Mouse (Mus musculus) frontal cortex, postnatal 14 days (tissue): ENCODE results near the gene Ift81.
A peak's percentile ranks its signal among the peaks of the same experiment; 100 is the strongest.

Source experiments
- DNase-seq, 2 experiments: peaks; one replicate each; pipeline ENCODE4 v3.0.0; 2022; ENCODE audit warnings: low spot score in 2 of 2

Ift81 gene

GRCm38 (mm10) chr5:122516029-122516730 is 98.1 kb downstream of the Ift81 start:
- DNase-seq, result no peak

- no peak for DNase-seq
Measured at GRCm38 (mm10) chr5:122514127-122514521, 100.2 kb downstream of the Ift81 start.

DNA sequence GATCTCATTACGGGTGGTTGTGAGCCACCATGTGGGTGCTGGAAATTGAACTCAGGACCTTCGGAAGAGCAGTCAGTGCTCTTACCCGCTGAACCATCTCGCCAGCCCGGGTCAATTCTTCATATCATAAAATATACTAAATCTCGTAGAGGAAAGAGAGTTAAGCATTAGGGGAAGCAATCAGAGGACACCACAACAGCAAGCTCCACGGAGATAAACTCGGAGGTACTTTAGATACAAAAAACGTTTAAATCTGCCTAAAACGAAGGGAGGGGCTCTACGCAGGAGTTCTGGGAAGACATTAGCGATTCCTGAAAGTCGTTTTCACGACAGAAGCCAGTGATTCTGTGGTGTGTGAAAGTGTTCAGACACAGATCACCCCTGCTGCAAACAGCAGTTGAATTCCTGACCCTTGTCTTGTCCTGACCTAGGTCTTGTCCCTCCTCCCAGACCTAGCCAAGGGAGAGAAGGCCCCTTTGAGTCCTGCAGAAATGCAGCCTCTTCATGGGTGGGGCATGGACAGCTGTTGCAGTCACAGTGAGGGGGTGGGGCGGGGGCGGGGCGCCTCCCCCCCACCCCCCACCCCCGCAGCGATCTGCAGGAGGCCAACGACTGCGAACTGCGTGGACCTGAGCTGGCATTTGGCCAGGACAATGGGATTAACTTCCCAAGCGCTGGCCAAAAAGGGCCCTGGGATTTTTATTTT is 100.7 kb downstream of the Ift81 start:
- no peak for DNase-seq

DNA sequence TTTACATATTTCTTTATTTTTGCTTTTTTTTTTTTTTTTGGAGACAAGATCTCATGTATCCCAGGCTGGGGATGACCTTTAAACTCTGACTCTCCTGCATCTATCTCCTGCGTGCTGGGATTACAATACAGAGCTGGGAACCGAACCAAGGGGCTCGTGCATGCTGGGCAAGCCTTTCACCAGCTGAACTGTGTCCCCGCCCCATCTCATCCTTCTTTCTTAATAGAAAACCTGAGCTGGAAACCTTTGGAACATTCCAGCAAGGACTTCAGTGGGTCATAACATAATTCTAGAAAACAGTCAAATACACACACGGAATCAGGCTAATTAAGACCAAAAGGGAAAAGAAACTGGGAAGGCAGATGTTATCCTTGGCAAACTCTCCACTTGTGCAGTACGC is 102.3 kb downstream of the Ift81 start:
- DNase-seq, result no peak

GRCm38 (mm10) chr5:122511405-122511804 is 102.9 kb downstream of the Ift81 start:
- DNase-seq, result no peak

GRCm38 (mm10) chr5:122510651-122511157 is 103.6 kb downstream of the Ift81 start:
- no peak for DNase-seq

GRCm38 (mm10) chr5:122509608-122510007 is 104.7 kb downstream of the Ift81 start:
- no peak for DNase-seq

DNA sequence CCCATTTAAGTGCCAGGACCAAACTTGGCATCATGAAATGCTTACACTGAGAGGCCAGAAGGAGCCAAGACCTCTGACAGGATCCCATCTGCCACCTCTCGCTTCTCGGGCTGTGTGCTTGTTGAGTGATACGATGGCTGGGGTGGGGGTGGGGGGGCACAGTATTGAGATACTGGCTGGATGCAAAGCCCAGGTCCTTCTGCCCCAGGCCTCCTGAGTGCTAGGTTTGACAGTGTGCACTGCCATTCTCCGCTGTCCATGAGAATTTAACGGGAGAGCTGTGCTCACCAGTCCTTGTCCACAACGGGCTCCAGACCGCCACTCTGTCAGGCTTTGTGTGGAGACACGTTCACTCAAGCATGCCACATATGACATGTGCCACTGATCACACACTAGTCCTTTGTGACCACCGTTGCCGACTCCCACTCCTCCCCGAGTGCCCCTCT is 105.4 kb downstream of the Ift81 start:
- DNase-seq, result no peak

DNA sequence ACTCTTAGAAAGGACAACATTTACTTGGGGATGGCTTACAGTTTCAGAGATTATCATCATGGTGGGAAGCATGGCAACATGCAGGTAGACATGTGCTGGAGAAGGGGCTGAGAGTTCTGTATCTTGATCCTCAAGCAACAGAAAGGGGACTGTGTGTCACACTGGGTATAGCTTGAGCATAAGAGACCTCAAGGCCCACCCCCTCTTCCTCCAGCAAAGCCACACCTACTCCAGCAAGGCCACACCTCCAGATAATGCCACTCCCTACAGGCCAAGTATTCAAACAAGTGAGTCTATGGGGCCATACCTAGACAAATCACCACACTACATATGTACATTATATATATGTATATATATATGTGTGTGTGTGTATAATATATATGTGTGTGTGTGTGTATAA is 106.9 kb downstream of the Ift81 start:
- DNase-seq, result no peak

DNA sequence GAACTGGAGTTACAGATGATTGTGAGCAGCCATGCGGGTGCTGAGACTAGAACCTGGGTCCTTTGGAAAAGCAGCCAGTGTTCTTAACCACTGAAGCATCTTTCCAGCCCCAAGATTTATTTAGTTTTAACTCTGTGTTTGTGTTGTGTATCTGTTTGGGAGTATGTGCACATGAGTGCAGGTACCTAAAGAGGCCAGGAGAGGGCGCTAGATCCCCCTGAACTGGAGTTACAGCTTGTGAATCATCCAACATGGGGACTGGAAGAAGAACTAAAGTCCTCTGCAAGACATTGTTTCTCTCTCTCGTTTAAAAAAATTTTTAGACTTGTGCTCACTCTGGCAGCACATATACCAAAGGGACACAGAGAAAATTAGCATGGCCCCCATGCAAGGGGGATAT is 107.9 kb downstream of the Ift81 start:
- DNase-seq, result no peak

- DNase-seq, result no peak
Measured at GRCm38 (mm10) chr5:122505554-122505953, 108.8 kb downstream of the Ift81 start.

DNA sequence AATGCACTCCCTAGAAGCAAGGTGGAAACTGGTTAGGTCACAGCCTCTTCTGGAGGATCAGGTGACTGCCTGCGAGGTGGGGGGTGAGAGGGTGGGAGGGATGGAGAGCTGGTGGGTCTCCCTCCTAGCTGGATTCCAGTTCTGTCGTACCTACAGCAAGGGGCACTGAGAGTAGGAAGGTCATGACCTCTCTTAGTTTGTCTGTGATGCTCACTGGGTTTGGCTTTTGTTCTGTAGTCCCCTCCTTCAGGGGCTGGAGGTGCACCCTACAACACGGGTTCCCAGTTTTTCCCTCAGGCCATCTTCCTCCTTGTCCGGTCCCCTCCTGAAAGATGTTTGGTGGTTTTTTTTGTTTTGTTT is 110.6 kb downstream of the Ift81 start:
- no peak for DNase-seq

GRCm38 (mm10) chr5:122503015-122503759 is 111.1 kb downstream of the Ift81 start:
- DNase-seq, result no peak

DNA sequence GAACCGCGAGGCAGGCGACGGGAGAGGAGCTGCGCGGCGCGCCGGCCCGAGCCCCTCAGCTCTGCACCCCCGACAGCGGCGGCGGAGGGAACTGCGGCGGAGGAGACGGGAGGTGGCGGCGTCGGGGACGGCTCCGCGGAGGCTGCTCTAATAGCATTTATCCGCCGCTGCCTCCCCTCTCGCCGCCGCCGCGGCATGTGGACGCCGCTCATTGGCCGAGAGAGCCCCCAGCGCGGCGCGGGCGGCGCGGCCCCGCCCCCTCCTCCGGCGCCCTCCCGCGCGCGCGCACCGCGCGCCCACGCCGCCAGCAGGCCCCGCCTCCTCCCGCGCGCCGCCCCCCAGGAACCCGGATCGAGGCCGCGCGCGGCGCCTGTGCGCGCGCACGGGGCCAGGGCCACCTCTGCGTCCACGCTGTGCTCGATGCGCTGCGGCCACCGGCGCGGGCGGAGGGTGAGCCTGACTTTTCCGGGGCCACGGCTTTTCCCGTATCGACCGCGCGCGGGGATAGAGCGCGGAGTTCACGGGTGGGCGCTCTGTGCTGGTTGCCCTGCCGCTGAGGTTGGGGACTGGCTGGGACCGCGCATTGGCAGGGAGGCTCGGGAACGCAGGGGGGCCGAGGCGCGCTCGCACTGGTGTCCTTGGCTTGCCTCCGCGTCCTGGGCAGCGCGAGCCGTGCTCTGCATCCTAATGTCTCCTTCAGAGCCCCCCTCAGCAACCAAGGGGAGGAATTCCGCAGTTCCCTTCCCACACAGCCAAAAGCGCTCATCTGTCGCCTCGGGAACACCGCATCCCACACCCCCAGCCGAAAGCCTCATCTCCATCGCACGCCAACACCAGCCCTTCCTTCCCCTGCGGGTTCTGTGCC is 112.0 kb downstream of the Ift81 start, which contains the start of gene Atp2a2:
TSS of gene Atp2a2 (minus strand) at position 149 of the 865 bp plus-strand sequence.
- peak; percentile 83 to 91 for DNase-seq

DNA sequence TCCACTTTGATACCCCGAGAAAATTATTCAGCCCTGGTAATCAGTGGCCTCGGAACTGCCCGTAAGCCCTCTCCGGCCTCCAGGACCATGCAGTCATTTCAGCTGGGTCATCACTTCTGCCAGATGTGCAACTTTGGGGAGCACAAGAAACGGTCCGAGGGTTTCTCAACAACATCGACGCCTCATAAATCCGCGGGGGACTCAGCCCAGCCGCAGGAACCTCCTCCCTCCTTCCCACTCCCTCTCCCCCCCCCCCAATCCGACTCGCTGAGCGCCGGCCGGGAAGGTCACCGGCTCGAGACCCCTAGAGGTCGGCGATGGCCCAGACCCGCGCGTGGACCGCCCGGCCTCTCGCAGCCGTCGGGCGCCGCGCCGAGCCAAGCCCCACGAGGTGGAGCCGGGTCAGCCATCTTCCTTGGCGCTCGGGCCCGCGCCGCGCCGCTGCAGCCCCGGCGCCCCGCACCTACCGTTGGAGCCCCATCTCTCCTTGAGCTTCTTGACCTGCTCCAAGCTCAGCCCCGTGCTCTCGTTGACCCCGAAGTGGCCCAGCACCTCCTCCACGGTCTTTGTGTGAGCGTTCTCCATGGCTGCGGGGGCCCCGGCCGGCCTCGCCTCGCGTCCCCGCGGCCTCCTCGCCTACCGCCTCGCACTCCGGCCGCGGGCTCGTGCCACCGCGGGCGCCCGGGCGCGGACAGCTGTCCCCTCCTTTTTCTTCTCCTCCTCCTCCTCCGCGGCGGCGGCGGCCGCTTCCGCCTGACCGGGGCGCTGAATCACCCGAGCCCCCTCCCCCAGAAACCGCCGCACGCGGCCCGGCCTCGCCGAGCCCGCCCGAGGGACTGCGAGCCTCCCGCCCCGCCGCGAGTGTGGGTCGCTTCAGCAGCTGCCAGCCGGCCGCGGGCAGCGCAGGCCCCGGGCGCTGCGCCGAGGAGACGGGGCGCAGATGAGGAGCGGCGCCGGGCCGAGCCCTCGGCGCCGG is 112.9 kb downstream of the Ift81 start:
- DNase-seq, result peak in 1 of 2 experiments; percentile 35

DNA sequence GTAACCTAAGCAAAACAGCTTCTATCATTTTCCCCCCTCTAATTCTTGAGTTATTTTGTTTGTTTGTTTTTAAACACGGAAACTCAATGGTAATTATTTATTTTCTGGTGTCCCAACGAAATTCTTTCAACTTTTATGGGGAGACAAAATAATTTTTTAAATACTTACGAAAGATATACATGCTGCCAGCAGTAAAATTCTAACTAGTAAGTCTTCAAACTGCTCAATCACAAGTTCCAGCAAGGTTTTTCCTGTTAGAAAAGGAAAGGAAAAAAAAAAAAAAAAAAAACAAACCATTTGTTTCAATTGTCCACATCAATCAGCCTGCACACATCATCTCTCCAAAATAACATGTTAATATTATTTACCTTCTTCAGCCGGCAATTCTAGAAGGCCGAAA is 113.8 kb downstream of the Ift81 start:
- DNase-seq, result no peak
